Mouse (Mus musculus): Measurements from ENCODE around the gene Tenm4. TPM values are rescaled to one million over a fixed set of nuclear protein-coding genes. Genes with fewer than 3 reads are reported as not detected.

Gene Tenm4
- polyA plus RNA-seq, 1 experiment from 2014 or later, result 24.0 TPM

GRCm38 (mm10) chr7:96406630-96407214 is 235.7 kb downstream of the Tenm4 start:
- WGBS, result 71% methylated on average over 8 of the region's 8 CpGs
- no peak overlapping the region for H3K4me2 ChIP-seq
- H3K36me3 ChIP-seq, result no peaks in the 10 kb centered on the region
- no peak overlapping the region for H3K9ac ChIP-seq
- no peak for ATAC-seq (ENCODE audit: insufficient read depth, low FRiP score, low read depth)
- H3K9me3 ChIP-seq, result no peaks in the 10 kb centered on the region
- H3K4me1 ChIP-seq, result no peaks in the 10 kb centered on the region
- H3K27me3 ChIP-seq (replicated peaks), result no peaks in the 10 kb centered on the region
- H3K27ac ChIP-seq, result no peak overlapping the region
- H3K4me3 ChIP-seq (replicated peaks), result no peak overlapping the region

- no peak for ATAC-seq (ENCODE audit: insufficient read depth, low FRiP score, low read depth)
- H3K36me3 ChIP-seq, result no peaks in the 10 kb centered on the region
- H3K27ac ChIP-seq, result no peak overlapping the region
- no peaks in the 10 kb centered on the region for H3K27me3 ChIP-seq (replicated peaks)
- WGBS, result 75% methylated on average over 6 of the region's 6 CpGs
- H3K4me3 ChIP-seq (replicated peaks), result no peak overlapping the region
- H3K4me1 ChIP-seq, result no peaks in the 10 kb centered on the region
- H3K4me2 ChIP-seq, result no peak overlapping the region
- no peak overlapping the region for H3K9ac ChIP-seq
- no peaks in the 10 kb centered on the region for H3K9me3 ChIP-seq
Observed at GRCm38 (mm10) chr7:96408161-96408889, 237.3 kb downstream of the Tenm4 start.

GRCm38 (mm10) chr7:96409323-96409880 is 238.4 kb downstream of the Tenm4 start:
- no peaks in the 10 kb centered on the region for H3K27me3 ChIP-seq (replicated peaks)
- no peaks in the 10 kb centered on the region for H3K4me1 ChIP-seq
- H3K4me3 ChIP-seq (replicated peaks), result no peak overlapping the region
- no peaks in the 10 kb centered on the region for H3K9me3 ChIP-seq
- H3K4me2 ChIP-seq, result no peak overlapping the region
- no peak overlapping the region for H3K27ac ChIP-seq
- WGBS, result 63% methylated on average over 11 of the region's 11 CpGs
- H3K36me3 ChIP-seq, result no peaks in the 10 kb centered on the region
- H3K9ac ChIP-seq, result no peak overlapping the region
- no peak for ATAC-seq (ENCODE audit: insufficient read depth, low FRiP score, low read depth)

GRCm38 (mm10) chr7:96413822-96414221 is 242.8 kb downstream of the Tenm4 start:
- Histone ChIP-seq H3K4me1 (peaks cover 6% of the 10 kb centered on the region; the same call in 1 of the 2 replicates), H3K36me3 (no peaks in the 10 kb centered on the region), H3K4me3 (replicated peaks) (no peak overlapping the region), H3K9me3 (no peaks in the 10 kb centered on the region), H3K27ac (no peak overlapping the region), H3K27me3 (replicated peaks) (no peaks in the 10 kb centered on the region), H3K4me2 (no peak overlapping the region), H3K9ac (no peak overlapping the region)
- WGBS, result 59% methylated on average over 1 of the region's 1 CpGs
- ATAC-seq (ENCODE audit: insufficient read depth, low FRiP score, low read depth), result no peak

GRCm38 (mm10) chr7:96414290-96415055 is 243.4 kb downstream of the Tenm4 start:
- ATAC-seq (ENCODE audit: insufficient read depth, low FRiP score, low read depth), result no peak
- Histone ChIP-seq H3K4me3 (replicated peaks) (no peak overlapping the region), H3K27ac (no peak overlapping the region)

GRCm38 (mm10) chr7:96417251-96418004 is 246.4 kb downstream of the Tenm4 start:
- H3K9me3 ChIP-seq, result no peaks in the 10 kb centered on the region
- 62% methylated on average over 13 of the region's 13 CpGs for WGBS
- peaks cover 6% of the 10 kb centered on the region; the same call in 1 of the 2 replicates for H3K4me1 ChIP-seq
- H3K9ac ChIP-seq, result no peak overlapping the region
- no peaks in the 10 kb centered on the region for H3K27me3 ChIP-seq (replicated peaks)
- H3K4me2 ChIP-seq, result no peak overlapping the region
- no peaks in the 10 kb centered on the region for H3K36me3 ChIP-seq
- ATAC-seq (ENCODE audit: insufficient read depth, low FRiP score, low read depth), result no peak
- no peak overlapping the region for H3K27ac ChIP-seq
- no peak overlapping the region for H3K4me3 ChIP-seq (replicated peaks)

More at GRCm38 (mm10) chr7:96414290-96415055, 243.4 kb downstream of the Tenm4 start:
- Histone ChIP-seq H3K9ac (no peak overlapping the region), H3K36me3 (no peaks in the 10 kb centered on the region), H3K4me2 (no peak overlapping the region), H3K27me3 (replicated peaks) (no peaks in the 10 kb centered on the region), H3K9me3 (no peaks in the 10 kb centered on the region), H3K4me1 (peaks cover 6% of the 10 kb centered on the region; the same call in 1 of the 2 replicates)
- WGBS, result 42% methylated on average over 9 of the region's 9 CpGs

GRCm38 (mm10) chr7:96418146-96418545 is 247.1 kb downstream of the Tenm4 start:
- Histone ChIP-seq H3K9ac (no peak overlapping the region), H3K9me3 (no peaks in the 10 kb centered on the region), H3K4me3 (replicated peaks) (no peak overlapping the region), H3K4me2 (no peak overlapping the region), H3K27ac (no peak overlapping the region), H3K4me1 (peaks cover 6% of the 10 kb centered on the region; the same call in 1 of the 2 replicates), H3K36me3 (no peaks in the 10 kb centered on the region), H3K27me3 (replicated peaks) (no peaks in the 10 kb centered on the region)
- ATAC-seq (ENCODE audit: insufficient read depth, low FRiP score, low read depth), result no peak
- WGBS, result 68% methylated on average over 3 of the region's 3 CpGs

- no peaks in the 10 kb centered on the region for H3K9me3 ChIP-seq
- H3K4me3 ChIP-seq (replicated peaks), result no peak overlapping the region
- WGBS, result 59% methylated on average over 3 of the region's 3 CpGs
- H3K9ac ChIP-seq, result no peak overlapping the region
- H3K36me3 ChIP-seq, result no peaks in the 10 kb centered on the region
- no peak overlapping the region for H3K27ac ChIP-seq
- H3K4me2 ChIP-seq, result no peak overlapping the region
- H3K4me1 ChIP-seq, result peaks cover 6% of the 10 kb centered on the region; the same call in 1 of the 2 replicates
- no peak for ATAC-seq (ENCODE audit: insufficient read depth, low FRiP score, low read depth)
- no peaks in the 10 kb centered on the region for H3K27me3 ChIP-seq (replicated peaks)
Observed at GRCm38 (mm10) chr7:96420045-96420444, 249.0 kb downstream of the Tenm4 start.

GRCm38 (mm10) chr7:96420926-96421605 is 250.0 kb downstream of the Tenm4 start:
- Histone ChIP-seq H3K4me1 (peaks cover 6% of the 10 kb centered on the region; the same call in 1 of the 2 replicates), H3K36me3 (no peaks in the 10 kb centered on the region), H3K4me3 (replicated peaks) (no peak overlapping the region), H3K27me3 (replicated peaks) (no peaks in the 10 kb centered on the region), H3K27ac (no peak overlapping the region), H3K4me2 (no peak overlapping the region), H3K9ac (no peak overlapping the region), H3K9me3 (no peaks in the 10 kb centered on the region)
- no peak for ATAC-seq (ENCODE audit: insufficient read depth, low FRiP score, low read depth)
- 73% methylated on average over 9 of the region's 9 CpGs for WGBS

- Histone ChIP-seq H3K9me3 (no peaks in the 10 kb centered on the region), H3K27ac (no peak overlapping the region), H3K4me3 (replicated peaks) (no peak overlapping the region), H3K9ac (no peak overlapping the region), H3K4me2 (no peak overlapping the region), H3K36me3 (no peaks in the 10 kb centered on the region), H3K4me1 (no peaks in the 10 kb centered on the region), H3K27me3 (replicated peaks) (no peaks in the 10 kb centered on the region)
- 70% methylated on average over 8 of the region's 8 CpGs for WGBS
- no peak for ATAC-seq (ENCODE audit: insufficient read depth, low FRiP score, low read depth)
Observed at GRCm38 (mm10) chr7:96426954-96427353, 255.9 kb downstream of the Tenm4 start.

GRCm38 (mm10) chr7:96433307-96433706 is 262.3 kb downstream of the Tenm4 start:
- Histone ChIP-seq H3K4me3 (replicated peaks) (no peak overlapping the region), H3K4me2 (no peak overlapping the region), H3K27ac (no peak overlapping the region), H3K9me3 (no peaks in the 10 kb centered on the region), H3K27me3 (replicated peaks) (no peaks in the 10 kb centered on the region), H3K36me3 (no peaks in the 10 kb centered on the region), H3K9ac (no peak overlapping the region), H3K4me1 (no peaks in the 10 kb centered on the region)
- WGBS, result 95% methylated on average over 2 of the region's 2 CpGs
- no peak for ATAC-seq (ENCODE audit: insufficient read depth, low FRiP score, low read depth)

All from stomach, embryonic 15.5 days (tissue).